Mouse (Mus musculus): ENCODE results near the gene Tdrkh. TPM values are rescaled to one million over a fixed set of nuclear protein-coding genes. Genes with fewer than 3 reads are reported as not detected.

Tdrkh gene
- polyA plus RNA-seq, 1 experiment from 2014 or later: 48.1 TPM

GRCm38 (mm10) chr3:94482764-94483385, 69.8 kb downstream of the Tdrkh start:
- H3K4me2 ChIP-seq (ENCODE audit: low read depth): no peak overlapping the region
- peak overlapping the region; percentile 50 for H3K27ac ChIP-seq (ENCODE audit: low read depth, low read length)

GRCm38 (mm10) chr3:94483790-94484439, 70.8 kb downstream of the Tdrkh start:
- peaks cover 47% of the 10 kb centered on the region for H3K4me1 ChIP-seq (ENCODE audit: control insufficient read depth, insufficient read depth, low read length)
- H3K9me3 ChIP-seq (ENCODE audit: control insufficient read depth, low read length): no peaks in the 10 kb centered on the region
- H3K9ac ChIP-seq (ENCODE audit: low read length): no peak overlapping the region
- H3K4me3 ChIP-seq (ENCODE audit: low read depth, low read length): no peak overlapping the region
- peak; percentile 96 for DNase-seq (ENCODE audit: low spot score)
- 15% methylated on average over 20 of the region's 20 CpGs for WGBS
- H3K27ac ChIP-seq (ENCODE audit: low read depth, low read length): peak overlapping the region; percentile 75
- H3K36me3 ChIP-seq (ENCODE audit: control insufficient read depth, insufficient read depth, low read length): peaks cover 2% of the 10 kb centered on the region; the same call in 1 of the 2 replicates
- H3K27me3 ChIP-seq (ENCODE audit: control insufficient read depth, insufficient read depth, low read length): peaks cover 7% of the 10 kb centered on the region; the same call in 1 of the 2 replicates
- peak overlapping the region; percentile 25 for H3K4me2 ChIP-seq (ENCODE audit: low read depth)
- ATAC-seq (ENCODE audit: insufficient read depth, low FRiP score, low TSS enrichment): peak; percentile 94

More at GRCm38 (mm10) chr3:94482764-94483385, 69.8 kb downstream of the Tdrkh start:
- Histone ChIP-seq H3K27me3 (ENCODE audit: control insufficient read depth, insufficient read depth, low read length) (peaks cover 8% of the 10 kb centered on the region; the same call in 1 of the 2 replicates), H3K9me3 (ENCODE audit: control insufficient read depth, low read length) (no peaks in the 10 kb centered on the region), H3K9ac (ENCODE audit: low read length) (no peak overlapping the region), H3K36me3 (ENCODE audit: control insufficient read depth, insufficient read depth, low read length) (peaks cover 2% of the 10 kb centered on the region; the same call in 1 of the 2 replicates), H3K4me3 (ENCODE audit: low read depth, low read length) (no peak overlapping the region), H3K4me1 (ENCODE audit: control insufficient read depth, insufficient read depth, low read length) (peaks cover 47% of the 10 kb centered on the region)
- WGBS: 77% methylated on average over 17 of the region's 17 CpGs
- DNase-seq (ENCODE audit: low spot score): no peak
- no peak for ATAC-seq (ENCODE audit: insufficient read depth, low FRiP score, low TSS enrichment)

Other genes starting within 250 kb of the Tdrkh start
- not detected in 2 replicates for gene Gm10696, start 235.1 kb upstream of the Tdrkh start, polyA plus RNA-seq (2014; fragmentation: Nextera tagmentation; extraction: Ambion mirVana)
- gene Gm5286, start 216.6 kb upstream of the Tdrkh start, polyA plus RNA-seq (2014; fragmentation: Nextera tagmentation; extraction: Ambion mirVana): not detected in 2 replicates
- not detected in 2 replicates for gene Gm4778, start 149.2 kb upstream of the Tdrkh start, polyA plus RNA-seq (2014; fragmentation: Nextera tagmentation; extraction: Ambion mirVana)
- gene Them4, start 103.2 kb upstream of the Tdrkh start, polyA plus RNA-seq (2014; fragmentation: Nextera tagmentation; extraction: Ambion mirVana): 14.8 TPM in 2 replicates
- gene Them5, start 71.2 kb upstream of the Tdrkh start, polyA plus RNA-seq (2014; fragmentation: Nextera tagmentation; extraction: Ambion mirVana): 0.19 TPM in 1 of 2 replicates, not detected in the other
- gene C2cd4d, start 50.8 kb upstream of the Tdrkh start, polyA plus RNA-seq (2014; fragmentation: Nextera tagmentation; extraction: Ambion mirVana): 1.4 and 1.6 TPM in 2 replicates
- gene Rorc, start 40.5 kb upstream of the Tdrkh start, polyA plus RNA-seq (2014; fragmentation: Nextera tagmentation; extraction: Ambion mirVana): 0.28 TPM in 1 of 2 replicates, not detected in the other
- 0.33 and 0.46 TPM in 2 replicates for gene Lingo4, start 14.8 kb upstream of the Tdrkh start, polyA plus RNA-seq (2014; fragmentation: Nextera tagmentation; extraction: Ambion mirVana)
- 64.7 and 68.3 TPM in 2 replicates for gene Mrpl9, start 30.0 kb downstream of the Tdrkh start, polyA plus RNA-seq (2014; fragmentation: Nextera tagmentation; extraction: Ambion mirVana)
- 0.23 and 0.41 TPM in 2 replicates for gene Oaz3, start 30.6 kb downstream of the Tdrkh start, polyA plus RNA-seq (2014; fragmentation: Nextera tagmentation; extraction: Ambion mirVana)
- 143 and 154 TPM in 2 replicates for gene Celf3, start 65.0 kb downstream of the Tdrkh start, polyA plus RNA-seq (2014; fragmentation: Nextera tagmentation; extraction: Ambion mirVana)
- gene Riiad1, start 67.1 kb downstream of the Tdrkh start, polyA plus RNA-seq (2014; fragmentation: Nextera tagmentation; extraction: Ambion mirVana): 9.3 and 9.5 TPM in 2 replicates
- 36.4 and 39.9 TPM in 2 replicates for gene Snx27, start 169.4 kb downstream of the Tdrkh start, polyA plus RNA-seq (2014; fragmentation: Nextera tagmentation; extraction: Ambion mirVana)
- gene Gm10972, start 229.8 kb downstream of the Tdrkh start, polyA plus RNA-seq (2014; fragmentation: Nextera tagmentation; extraction: Ambion mirVana): not detected in 2 replicates
- 3.4 and 3.6 TPM in 2 replicates for gene Tuft1, start 245.6 kb downstream of the Tdrkh start, polyA plus RNA-seq (2014; fragmentation: Nextera tagmentation; extraction: Ambion mirVana)

Data from neural tube, embryonic 11.5 days (tissue).